Mouse (Mus musculus) ES-E14 (cell line): ENCODE measurements around the gene Esrp2.

Experiments used
- HCFC1 ChIP-seq: IDR thresholded peaks from 2 replicates; pipeline ENCODE4 v1.6.1; 2012; ENCODE audit warnings: low read length, inconsistent platforms, borderline replicate concordance; ENCODE audit not compliant: insufficient read depth
- MAFK ChIP-seq: IDR thresholded peaks from 2 replicates; pipeline ENCODE4 v1.6.1; 2014; ENCODE audit warnings: mild to moderate bottlenecking, low read depth, low read length, inconsistent platforms; ENCODE audit not compliant: insufficient read depth
- ZC3H11A ChIP-seq: IDR thresholded peaks from 2 replicates; pipeline ENCODE4 v1.6.1; 2012; ENCODE audit warnings: low read depth, mild to moderate bottlenecking, inconsistent platforms, low read length, borderline replicate concordance
- ZNF384 ChIP-seq: IDR thresholded peaks from 2 replicates; pipeline ENCODE4 v1.6.1; 2012; ENCODE audit warnings: low read depth, low read length, inconsistent platforms

DNA sequence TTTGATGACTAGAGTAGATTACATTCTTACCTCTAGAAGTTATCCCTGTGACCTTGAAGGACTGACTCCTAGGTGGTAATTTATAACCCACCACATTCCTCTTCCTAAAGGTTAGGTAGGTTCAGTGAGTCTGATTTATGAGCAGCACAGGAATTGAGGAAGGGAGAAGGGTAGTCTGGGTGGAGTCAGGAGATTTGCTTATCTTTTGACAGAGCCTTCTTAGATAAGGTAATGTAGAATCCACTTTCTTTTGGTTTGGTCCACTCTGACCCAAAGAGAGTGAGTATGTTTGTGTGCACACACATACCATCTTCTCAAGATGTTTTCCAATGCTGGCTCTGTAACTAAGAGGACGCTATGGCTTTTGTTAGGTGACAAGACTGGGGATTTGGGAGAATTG is 40.8 kb upstream of the Esrp2 start:
- no peak for TF ChIP-seq MAFK
- no peak for TF ChIP-seq ZNF384
- TF ChIP-seq HCFC1, result no peak
- no peak for TF ChIP-seq ZC3H11A
